Mouse (Mus musculus) right cerebral cortex, postnatal 10 days (tissue): ENCODE measurements around the gene G0s2.

Experiments used
- DNase-seq, 2 experiments: peaks; one replicate each; pipeline ENCODE4 v3.0.0; 2021; ENCODE audit warnings: low spot score in 2 of 2

The G0s2 gene

DNA sequence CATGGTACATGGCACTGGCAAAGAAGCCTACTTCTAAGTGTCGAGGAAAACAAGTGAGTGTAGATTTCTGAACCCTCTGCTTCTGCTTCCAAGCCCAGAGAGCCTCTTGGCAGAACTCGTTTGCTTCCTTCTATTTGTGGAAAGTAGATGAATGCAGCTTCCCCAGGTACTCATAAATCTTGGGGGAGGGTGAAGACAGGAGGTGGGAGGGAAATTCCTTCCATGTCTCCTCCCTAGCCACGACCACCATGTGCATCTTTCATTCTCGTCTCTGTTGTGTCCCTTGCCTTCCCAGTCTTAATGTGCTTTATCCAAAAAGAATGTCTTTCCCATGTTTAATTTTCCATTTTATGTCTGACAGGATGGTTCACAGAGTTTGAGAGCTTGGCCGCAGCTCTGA, 20.4 kb downstream of the G0s2 start:
- DNase-seq: no peak

DNA sequence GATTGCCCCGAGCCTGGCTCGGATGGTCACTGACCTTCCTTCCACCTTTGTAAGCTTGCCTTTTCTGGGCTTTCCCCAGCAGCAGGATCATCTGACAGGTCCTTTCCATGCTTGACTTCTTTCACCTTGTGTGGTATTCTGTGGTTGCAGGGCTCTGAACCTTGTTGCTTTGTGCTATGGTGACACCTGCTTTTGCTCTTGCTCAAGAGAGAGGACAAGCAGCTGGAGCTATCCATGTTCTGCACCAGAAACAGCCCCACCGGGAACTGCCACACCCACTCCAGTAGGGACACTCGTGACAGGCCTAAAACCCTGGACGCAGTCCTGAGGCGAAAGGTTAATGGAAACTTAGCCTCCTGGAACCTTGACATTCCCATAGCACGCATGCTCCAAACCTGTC, 21.6 kb downstream of the G0s2 start:
- DNase-seq: no peak

DNA sequence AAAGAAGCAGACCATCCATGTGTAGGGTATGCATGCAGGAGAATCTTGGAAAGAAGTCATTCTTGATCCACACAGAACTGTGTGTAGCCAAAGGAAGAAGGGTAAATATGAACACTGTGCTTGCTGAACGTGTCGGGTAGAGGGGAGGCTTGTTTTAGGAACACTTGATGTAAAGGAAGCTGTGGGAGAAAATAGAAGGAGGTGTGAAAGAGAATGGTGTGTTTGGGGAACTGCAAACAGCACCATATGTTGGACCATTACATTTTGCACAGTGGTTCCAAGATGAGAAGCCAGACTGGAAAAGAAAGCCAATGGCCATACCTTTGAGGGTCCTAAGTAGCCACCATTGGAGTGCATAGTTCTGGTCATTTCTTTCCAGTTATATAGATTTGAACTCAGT, 23.0 kb downstream of the G0s2 start:
- DNase-seq: no peak

DNA sequence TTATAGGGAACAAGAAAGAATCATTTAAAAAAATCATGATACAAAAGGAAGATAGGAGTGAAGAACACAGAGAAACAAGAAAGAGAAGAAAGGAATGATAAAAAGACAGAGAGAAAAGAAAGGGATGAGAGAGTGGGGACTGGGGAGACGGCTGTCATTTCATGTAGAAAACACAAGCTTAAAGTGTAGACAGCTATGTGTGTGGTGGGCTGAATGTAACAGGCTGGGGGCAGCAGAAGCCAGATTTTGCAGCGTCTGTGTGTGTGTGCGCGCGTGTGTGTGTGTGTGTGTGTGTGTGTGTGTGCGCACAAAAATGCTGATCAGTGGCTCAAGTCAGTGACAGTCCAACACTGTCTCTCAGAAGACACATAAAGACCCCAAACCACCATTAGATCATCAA, 28.8 kb downstream of the G0s2 start:
- DNase-seq: no peak

DNA sequence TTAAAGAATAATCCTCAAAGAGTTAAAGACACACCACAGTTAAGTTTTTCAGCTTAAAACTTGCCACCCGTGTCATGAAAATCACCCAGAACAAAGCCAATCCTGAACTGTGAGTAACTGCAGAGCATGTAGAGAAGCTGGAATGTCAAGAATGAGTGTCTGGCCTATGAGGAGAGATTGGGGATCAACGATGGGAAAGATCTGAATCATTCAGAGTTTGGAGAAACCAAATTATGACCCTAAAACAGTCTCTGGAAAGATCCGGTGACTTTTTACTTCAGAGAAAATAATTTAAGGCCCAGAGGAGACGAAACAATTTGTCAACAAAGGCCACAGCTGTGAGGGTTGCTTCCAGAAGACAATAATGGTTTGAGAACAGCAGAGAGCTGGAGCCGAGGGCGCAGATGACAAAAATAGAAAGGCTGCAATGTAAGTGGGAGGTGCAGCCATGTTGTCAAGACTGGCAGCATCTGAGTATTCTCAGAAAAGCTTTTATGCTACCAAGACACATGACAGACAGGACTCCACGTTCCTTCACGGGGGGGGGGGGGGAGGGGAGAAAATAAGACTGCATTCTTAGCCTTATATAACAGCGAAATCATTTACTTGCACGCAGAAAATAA, 29.3 kb downstream of the G0s2 start:
- DNase-seq: no peak

DNA sequence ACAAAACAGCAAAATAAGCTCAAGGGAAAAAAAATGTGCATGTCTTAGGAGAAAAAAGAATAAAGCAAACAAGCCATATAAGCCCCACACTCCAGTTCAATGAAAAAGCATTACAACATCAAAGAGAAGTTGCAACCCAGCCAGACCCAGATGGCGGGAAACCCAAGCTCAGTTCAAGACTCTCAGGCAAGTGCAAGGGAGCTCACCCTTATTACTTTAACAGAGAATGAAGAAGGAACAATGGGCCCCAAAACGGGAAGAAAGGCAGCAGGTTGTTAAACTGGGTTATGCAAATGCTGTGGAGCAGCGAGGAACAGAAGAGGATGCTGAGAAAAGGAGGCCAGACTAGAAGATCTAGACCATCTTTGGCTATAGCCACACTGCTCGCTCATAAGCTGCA, 30.2 kb downstream of the G0s2 start:
- DNase-seq: no peak

DNA sequence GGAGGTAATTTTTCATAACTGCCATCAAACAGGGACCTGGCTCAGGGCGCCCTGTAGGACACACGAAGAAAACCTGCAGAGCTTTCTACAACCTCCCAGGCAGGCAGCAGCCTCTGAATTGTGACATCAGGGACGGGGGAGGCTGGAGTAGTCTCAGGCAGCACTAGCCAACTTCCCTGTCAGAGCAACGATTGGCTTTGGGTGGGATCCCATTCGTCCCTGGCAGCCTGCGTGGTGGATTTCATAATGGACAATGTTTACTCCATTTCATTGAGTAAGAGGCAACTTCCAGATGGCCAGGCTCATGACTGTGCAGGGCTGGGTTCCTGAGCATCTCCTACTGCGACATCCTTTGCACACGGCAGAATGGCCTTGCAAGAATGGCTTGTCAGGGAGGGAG, 30.8 kb downstream of the G0s2 start:
- peak; percentile 90 to 93 for DNase-seq

DNA sequence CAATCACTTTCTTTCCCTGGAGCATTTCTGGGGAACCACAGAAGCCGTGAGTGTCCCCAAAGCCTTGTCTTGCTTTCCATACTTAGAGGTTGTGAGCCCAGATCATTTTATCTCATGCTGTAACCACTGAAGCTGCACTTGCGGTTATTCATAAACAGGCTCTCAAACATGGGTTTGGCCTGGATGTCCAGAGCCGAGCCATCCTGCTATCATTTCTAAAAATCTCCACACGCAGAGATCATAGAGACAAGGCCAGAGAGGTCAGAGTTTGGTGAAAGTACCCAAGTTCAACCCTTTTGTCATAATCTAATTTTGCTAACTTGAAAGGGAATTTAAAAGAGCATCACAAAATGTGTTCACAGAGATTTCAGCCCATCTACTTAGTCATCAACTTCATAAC, 31.6 kb downstream of the G0s2 start:
- no peak for DNase-seq

DNA sequence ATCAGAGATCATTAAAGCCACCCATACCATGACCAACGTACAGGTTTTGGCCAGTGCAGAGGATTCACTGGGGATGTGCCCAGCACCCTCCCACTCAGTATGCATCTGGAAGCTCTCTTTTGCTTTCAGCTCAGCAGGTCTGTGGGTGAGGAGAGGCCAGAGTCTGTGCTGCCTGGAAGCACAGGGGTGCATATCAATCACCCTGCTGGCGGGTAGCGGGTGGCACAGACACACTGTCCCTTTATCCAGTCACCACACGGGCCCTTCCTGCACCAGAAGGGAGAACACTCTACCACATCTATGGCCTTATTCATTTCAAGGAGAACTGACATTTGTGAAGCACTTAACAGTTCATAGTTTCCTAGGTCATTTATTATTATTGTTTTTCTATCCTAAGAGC, 34.6 kb downstream of the G0s2 start:
- peak; percentile 65 to 72 for DNase-seq

DNA sequence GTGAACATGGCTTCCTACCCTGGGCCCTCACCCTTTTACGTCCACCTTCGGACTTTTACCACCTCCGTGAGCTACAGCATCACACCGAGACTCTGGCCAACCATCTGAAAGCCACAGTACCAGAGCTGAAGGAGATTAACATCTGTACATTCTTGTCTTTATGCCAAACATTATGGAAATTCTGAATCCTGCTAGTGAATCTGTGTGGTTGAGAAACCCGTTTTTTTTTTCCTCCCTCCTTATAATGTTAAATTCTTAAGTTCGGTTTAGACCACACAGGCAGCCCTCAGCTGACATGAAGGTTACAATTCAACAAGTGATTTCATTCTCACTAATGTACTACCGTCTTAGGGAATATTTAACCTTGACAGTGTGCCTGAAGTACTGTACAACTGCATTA, 38.1 kb downstream of the G0s2 start:
- DNase-seq: no peak

DNA sequence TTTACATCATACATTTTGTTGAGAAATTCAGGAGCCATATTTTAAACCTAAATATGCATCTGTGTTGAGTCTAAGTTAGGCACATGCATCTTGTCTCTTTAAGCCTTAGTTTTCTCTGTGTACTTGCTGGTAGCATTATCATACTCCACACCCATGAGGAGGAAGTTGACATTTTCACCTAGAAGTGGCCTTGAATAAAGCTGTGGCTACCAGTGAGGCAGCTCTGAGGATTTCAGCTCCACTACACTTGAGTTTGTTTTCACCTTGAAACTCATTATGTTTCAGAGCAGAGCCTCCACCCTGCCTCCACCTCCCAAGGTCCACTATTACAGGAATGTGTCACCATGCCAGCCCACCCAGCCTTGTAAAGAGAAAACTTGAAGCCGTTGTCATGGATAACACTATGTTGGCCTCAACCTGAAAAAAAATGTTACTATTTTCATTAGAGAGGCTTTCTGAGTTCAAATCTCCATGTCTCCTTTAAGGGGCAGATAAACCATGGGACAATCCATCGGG, 38.8 kb downstream of the G0s2 start:
- DNase-seq: no peak

DNA sequence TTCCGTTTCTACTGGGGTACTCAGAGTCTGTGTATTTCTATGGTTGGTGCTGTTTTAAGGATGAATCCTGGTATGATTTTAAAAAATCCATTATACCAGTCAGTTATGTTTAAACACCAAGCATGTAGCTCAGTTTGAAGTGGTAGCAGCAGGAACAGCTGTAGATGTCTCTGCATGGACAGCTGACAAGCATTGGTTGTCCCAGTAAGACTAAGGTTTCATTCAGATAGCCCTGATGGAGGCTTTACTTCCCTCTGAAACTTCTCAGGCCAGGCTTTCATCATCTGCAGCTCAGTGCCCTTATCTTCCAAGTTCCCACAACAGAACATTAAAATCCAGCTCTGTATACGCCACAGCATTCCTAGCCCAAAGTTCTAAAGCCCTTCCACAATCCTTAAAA, 40.3 kb downstream of the G0s2 start:
- no peak for DNase-seq

DNA sequence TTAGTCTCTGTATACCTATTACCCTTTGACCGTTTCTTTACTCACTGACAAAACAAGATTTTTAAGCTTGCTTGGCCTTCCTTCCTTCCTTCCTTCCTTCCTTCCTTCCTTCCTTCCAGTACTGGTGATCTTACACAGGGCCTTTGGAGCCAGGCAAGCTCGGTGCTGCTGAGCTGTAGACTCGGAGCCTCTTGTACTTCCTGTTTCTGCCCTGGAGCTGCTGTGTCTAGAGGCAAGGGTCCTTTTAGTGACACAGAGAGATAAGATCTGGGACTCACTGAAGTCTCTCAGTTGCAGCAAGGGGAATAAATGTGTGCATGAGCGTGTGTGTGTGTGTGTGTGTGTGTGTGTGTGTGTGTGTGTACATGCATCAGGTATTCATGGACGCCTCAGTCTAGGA, 42.1 kb downstream of the G0s2 start:
- no peak for DNase-seq

DNA sequence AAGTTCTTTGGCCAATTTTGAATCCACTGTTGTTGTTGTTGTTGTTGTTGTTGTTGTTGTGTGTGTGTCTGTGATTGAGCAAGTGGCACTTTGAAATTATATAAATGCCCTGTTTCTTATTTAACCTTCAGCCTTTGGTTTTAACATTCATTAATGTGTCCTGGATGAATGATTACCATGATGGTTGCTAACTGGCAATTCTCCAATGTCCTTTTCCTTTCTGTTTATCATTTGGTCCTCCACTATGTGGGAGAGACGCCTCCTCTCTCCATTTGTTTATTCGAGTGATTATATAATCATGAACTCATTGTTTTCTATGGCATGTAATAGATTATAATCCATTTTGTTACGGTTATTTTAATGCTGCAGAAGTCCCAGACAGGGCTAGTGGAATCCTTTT, 42.5 kb downstream of the G0s2 start:
- DNase-seq: no peak

DNA sequence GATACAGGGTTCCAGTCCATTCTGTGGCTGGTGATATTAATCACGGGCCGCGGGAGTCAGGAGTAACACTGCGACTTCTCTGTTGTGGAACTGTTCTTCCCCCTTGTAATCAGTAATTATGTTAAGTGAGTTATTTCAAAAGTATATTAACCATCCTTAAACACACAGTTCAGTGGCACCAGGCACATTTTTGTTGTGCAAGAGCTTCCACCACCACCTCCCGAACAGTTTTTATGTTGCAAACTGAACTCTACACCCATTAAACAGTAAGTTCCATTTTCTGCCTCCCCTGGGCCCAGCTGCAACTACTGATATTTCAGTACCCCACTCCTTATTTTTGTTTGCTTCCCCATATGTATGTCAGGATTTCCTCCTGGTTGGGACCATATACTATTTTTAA, 43.4 kb downstream of the G0s2 start:
- no peak for DNase-seq

DNA sequence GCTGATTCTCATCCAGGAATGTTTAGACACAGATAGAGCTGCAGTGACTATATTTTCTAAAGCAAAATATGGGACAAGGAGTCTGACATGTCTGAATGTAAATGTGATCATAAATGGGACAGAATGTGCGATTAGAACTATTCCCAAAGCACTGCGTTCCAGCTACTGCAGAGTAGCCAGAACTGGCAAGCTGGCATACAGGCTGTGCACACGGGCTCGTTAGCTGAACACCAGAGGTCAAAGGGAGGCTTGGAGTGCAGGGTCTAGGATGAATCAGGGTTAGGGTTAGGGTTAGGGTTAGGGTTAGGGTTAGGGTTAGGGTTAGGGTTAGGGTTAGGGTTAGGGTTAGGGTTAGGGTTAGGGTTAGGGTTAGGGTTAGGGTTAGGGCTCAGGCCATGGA, 45.5 kb downstream of the G0s2 start:
- no peak for DNase-seq

DNA sequence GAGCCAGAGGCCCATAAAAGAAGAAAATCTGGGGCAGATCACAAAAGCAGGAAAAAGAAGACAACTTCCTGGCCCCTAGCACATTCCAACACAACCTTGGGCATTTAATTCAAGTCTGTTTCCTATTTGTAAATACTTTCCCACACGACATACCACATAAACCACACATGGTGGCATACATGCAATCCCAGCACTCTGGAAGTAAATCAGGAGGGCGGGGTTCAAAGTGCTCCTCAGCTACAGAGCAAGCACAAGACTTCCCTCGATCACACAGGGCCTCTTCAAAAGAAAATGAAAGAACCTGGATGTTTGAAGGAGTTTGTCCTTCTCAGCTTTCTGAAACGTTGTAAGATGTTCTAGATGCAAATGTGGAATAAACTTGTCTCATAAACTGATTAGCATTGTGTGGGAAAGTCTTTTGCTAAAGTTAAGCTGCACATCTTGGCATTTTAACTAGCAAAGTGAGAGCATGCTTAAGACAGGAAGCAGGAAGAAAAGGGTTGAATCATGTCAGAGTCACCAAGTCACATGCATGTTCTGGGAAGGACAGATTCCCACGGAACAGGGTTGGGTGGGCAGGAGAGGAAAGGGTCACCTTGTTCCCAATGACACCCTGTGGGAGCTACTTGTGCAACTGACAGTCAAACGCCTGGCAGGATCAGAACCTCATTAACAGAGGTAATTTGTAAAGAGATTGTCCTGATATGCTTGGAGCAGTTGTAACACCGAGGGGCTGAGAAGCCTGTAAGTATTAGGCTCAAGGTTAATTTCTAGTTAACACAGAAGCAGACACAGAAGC, 46.1 kb downstream of the G0s2 start:
- DNase-seq: no peak

DNA sequence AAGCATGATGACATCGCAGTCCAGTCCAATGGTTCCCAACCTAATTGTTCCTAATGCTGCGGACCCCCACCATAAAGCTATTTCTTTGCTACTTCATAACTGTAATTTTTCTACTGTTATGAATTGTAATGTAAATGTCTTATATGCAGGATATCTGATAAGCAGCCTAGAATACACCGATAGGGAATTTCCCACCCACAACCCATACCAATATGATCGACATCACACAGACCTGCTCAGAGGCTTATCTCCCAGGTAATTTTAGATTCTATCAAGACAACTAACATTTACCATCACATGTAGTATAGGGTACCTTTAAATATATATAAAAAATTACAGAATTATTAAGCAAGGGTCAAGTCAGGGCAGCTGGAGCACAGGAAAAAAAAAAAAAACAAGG, 46.9 kb downstream of the G0s2 start:
- DNase-seq: no peak

DNA sequence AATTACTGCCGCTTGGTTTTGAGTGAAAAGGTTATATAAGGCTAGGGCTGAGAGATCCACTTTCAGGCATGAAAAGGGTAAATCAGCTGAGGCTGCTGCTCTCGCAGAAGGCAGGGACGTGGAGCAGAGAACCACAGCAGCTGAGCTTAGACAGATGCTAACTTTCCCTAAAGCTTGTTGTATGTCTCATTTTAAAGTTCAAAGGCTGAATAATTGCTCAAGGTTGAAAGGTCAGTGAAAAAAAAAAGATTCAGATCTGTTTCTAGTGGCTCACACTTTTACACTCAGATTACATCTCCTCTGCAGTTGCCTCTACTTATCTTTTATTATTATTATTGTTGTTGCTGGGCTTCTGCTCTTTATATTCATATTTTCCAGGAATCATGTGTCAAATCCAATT, 47.5 kb downstream of the G0s2 start:
- DNase-seq: no peak
